Mouse (Mus musculus) lung, postnatal 0 days (tissue): ENCODE results near the gene Pla2g15.

ENCODE experiments used
- CTCF ChIP-seq: IDR thresholded peaks from 2 replicates; pipeline ENCODE4 v1.5.1; 2016; ENCODE audit warnings: antibody characterized with exemption, mild to moderate bottlenecking
- EP300 ChIP-seq: IDR thresholded peaks from 2 replicates; pipeline ENCODE4 v1.6.1; 2016; ENCODE audit warnings: antibody characterized with exemption, mild to moderate bottlenecking, control low read depth

DNA sequence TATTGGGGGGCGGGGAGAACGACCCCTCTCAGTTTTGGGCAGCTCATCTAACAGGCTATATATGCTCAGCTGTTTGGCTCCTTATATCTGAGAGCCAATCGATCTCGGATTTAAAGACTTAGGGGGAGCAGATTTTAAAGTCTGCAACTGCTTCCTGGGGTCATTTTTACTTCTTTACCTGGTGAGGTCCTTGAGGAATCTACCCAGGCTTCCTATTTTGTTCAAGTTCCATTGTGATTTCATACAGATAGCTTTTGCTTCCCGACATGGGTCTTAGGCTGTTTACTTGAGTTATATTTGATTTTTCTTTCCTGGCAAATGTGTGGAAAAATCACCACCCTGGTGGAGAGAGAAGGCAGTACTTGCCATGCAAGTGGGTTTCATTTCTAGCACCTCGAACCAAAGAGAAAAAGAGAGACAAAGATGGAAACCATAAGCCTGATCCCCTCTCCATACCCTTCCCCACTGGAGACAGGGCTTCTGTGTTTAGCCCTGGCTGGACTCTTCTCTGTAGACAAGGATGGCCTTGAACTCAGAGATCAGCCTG is 19.8 kb downstream of the Pla2g15 start:
- TF ChIP-seq CTCF (peak; percentile 48), EP300 (peak; percentile 20; the same call in 1 of the 2 replicates)
